Comparison of ENCODE assay signal across 8 mouse cellular contexts in the genomic region with DNA sequence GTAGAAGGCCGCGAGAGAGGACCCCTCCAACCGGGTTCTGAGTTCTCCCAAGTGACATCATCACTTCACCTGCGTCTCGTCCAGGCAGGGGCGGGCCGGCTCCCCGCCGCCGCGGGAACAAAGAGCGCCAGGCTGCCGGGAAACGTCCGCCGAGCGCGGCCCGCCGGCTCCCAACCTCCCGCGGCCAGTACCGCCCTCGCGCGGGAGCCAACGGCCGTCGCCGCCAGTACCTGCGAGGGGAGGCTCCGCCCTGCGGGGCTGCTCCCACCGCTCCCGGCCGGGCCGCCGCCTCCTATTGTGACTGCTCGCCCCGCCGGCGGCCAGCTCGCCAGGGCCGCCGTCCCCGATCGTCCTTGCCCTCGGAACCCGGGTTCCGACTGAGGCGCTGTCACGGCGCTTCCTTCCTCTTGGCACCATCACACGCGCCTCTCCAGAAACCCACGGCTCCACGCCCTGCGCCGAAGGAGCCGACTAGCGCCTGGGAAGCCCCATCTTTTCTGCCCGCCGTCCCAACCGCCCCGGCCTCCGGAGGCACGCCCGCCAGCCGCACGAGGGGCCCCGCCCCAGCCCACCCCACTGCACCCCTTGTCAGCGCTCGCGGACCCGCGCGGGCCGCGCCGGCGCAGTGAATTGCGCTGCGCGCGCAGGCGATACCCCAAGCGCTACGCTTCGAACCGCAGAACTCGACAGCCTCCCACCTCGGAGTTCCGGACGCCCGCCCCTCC.
DNase-seq lines count a peak whose midpoint lies in the region; ATAC-seq lines count a peak whose summit lies in the region.

No protein-coding gene starts in this region.

- peak; percentile 74 for DNase-seq in c-Kit-negative CD71-positive TER-119-positive erythroid progenitor cells, embryonic 14.5 days (ENCODE audit: low read depth, low spot score)
- peak; percentile 87 for DNase-seq in forebrain, embryonic 10.5 days (ENCODE audit: extremely low spot score, low spot score)
- peak; percentile 84 to 90 for DNase-seq in kidney, postnatal 36 days
- peak; percentile 50 for DNase-seq in telencephalon, adult 2 months (ENCODE audit: low read depth, low spot score)

- H3K36me3 ChIP-seq in forebrain, embryonic 10.5 days (replicated peaks), result no peaks in the 10 kb centered on the region
- H3K36me3 ChIP-seq in heart, embryonic 16.5 days (ENCODE audit: control insufficient read depth, insufficient read depth), result no peaks in the 10 kb centered on the region
- H3K36me3 ChIP-seq in liver, embryonic 15.5 days (replicated peaks), result no peaks in the 10 kb centered on the region
- no peaks in the 10 kb centered on the region for H3K36me3 ChIP-seq in neural tube, embryonic 12.5 days

- WGBS in forebrain, embryonic 10.5 days, result under 1% methylated on average over 91 of the region's 95 CpGs
- WGBS in heart, embryonic 16.5 days, result under 1% methylated on average over 85 of the region's 95 CpGs
- under 1% methylated on average over 93 of the region's 95 CpGs for WGBS in liver, embryonic 15.5 days (ENCODE audit: insufficient replicate concordance)
- under 1% methylated on average over 79 of the region's 95 CpGs for WGBS in neural tube, embryonic 12.5 days

- peak overlapping the region; percentile 94 for H3K9ac ChIP-seq in heart, embryonic 16.5 days (ENCODE audit: low read length)
- peak overlapping the region; percentile 90 for H3K9ac ChIP-seq in liver, embryonic 15.5 days
- peak overlapping the region; percentile 91 for H3K9ac ChIP-seq in neural tube, embryonic 12.5 days

- H3K4me3 ChIP-seq in forebrain, embryonic 10.5 days, result peak overlapping the region; percentile 76
- H3K4me3 ChIP-seq in heart, embryonic 16.5 days (ENCODE audit: low read length), result peak overlapping the region; percentile 92
- H3K4me3 ChIP-seq in liver, embryonic 15.5 days (replicated peaks), result peak overlapping the region; percentile 91
- peak overlapping the region; percentile 77 for H3K4me3 ChIP-seq in neural tube, embryonic 12.5 days

- ATAC-seq in CD4-positive, CD25-positive, alpha-beta regulatory T cell, adult 4 months, result peak; percentile 56
- peak; percentile 83 for ATAC-seq in heart, embryonic 16.5 days (replicated peaks; ENCODE audit: extremely low read depth, insufficient read depth, low FRiP score)
- peak; percentile 88 for ATAC-seq in liver, embryonic 15.5 days (ENCODE audit: insufficient read depth)
- peak; percentile 91 for ATAC-seq in neural tube, embryonic 12.5 days (ENCODE audit: low FRiP score, low read depth)

- peak overlapping the region; percentile 57 for H3K4me2 ChIP-seq in heart, embryonic 16.5 days (ENCODE audit: low read depth, low read length)
- H3K4me2 ChIP-seq in liver, embryonic 15.5 days, result peak overlapping the region; percentile 80
- peak overlapping the region; percentile 72 for H3K4me2 ChIP-seq in neural tube, embryonic 12.5 days (replicated peaks)

- peaks cover 52% of the 10 kb centered on the region for H3K4me1 ChIP-seq in forebrain, embryonic 10.5 days
- peaks cover 24% of the 10 kb centered on the region for H3K4me1 ChIP-seq in heart, embryonic 16.5 days (ENCODE audit: control insufficient read depth, insufficient read depth, low read length)
- H3K4me1 ChIP-seq in liver, embryonic 15.5 days (replicated peaks), result peaks cover 49% of the 10 kb centered on the region
- peaks cover 33% of the 10 kb centered on the region for H3K4me1 ChIP-seq in neural tube, embryonic 12.5 days

- H3K27me3 ChIP-seq in forebrain, embryonic 10.5 days (ENCODE audit: poor library complexity, severe bottlenecking), result no peaks in the 10 kb centered on the region
- no peaks in the 10 kb centered on the region for H3K27me3 ChIP-seq in heart, embryonic 16.5 days (ENCODE audit: control insufficient read depth, insufficient read depth, low read length)
- H3K27me3 ChIP-seq in liver, embryonic 15.5 days, result no peaks in the 10 kb centered on the region
- H3K27me3 ChIP-seq in neural tube, embryonic 12.5 days (replicated peaks), result no peaks in the 10 kb centered on the region

- H3K9me3 ChIP-seq in forebrain, embryonic 10.5 days, result no peaks in the 10 kb centered on the region
- no peaks in the 10 kb centered on the region for H3K9me3 ChIP-seq in heart, embryonic 16.5 days (replicated peaks; ENCODE audit: control insufficient read depth, low read length)
- no peaks in the 10 kb centered on the region for H3K9me3 ChIP-seq in liver, embryonic 15.5 days (replicated peaks)
- no peaks in the 10 kb centered on the region for H3K9me3 ChIP-seq in neural tube, embryonic 12.5 days

- peak overlapping the region; percentile 96 for H3K27ac ChIP-seq in forebrain, embryonic 10.5 days
- H3K27ac ChIP-seq in heart, embryonic 16.5 days (ENCODE audit: low read length), result peak overlapping the region; percentile 99
- H3K27ac ChIP-seq in liver, embryonic 15.5 days (replicated peaks), result peak overlapping the region; percentile 99
- H3K27ac ChIP-seq in neural tube, embryonic 12.5 days, result peak overlapping the region; percentile 97

Comparison
In these comparisons a context has a peak if more than half of its experiments do, and no peak if none do; other contexts are left out.
1. Peak in every context shown above with its lines: DNase-seq, ATAC-seq, H3K4me3 ChIP-seq and H3K27ac ChIP-seq.